Mouse (Mus musculus) kidney, postnatal 0 days (tissue): ENCODE measurements around the gene M1ap. TPM values are rescaled to one million over a fixed set of nuclear protein-coding genes. Genes with fewer than 3 reads are reported as not detected.
A peak's percentile ranks its signal among the peaks of the same experiment; 100 is the strongest.

Source experiments
- ATAC-seq: fragments of 200-750 bp; cut with Nextera tagmentation; replicated peaks from 2 replicates; pipeline ENCODE4 v1.8.0; 2017; ENCODE audit warnings: low read depth, moderate number of reproducible peaks, moderate TSS enrichment, moderate library complexity; ENCODE audit not compliant: low FRiP score
- DNase-seq: peaks from one replicate; pipeline ENCODE4 v3.0.0-alpha.2; 2016; ENCODE audit warnings: low spot score
- H3K27ac ChIP-seq: fragments of 300-500 bp; sonication (generic); 2 replicates; pipeline ENCODE4 v1.5.1; 2014; ENCODE audit warnings: mild to moderate bottlenecking
- H3K27me3 ChIP-seq: fragments of 300-500 bp; sonication (generic); 2 replicates; pipeline ENCODE4 v1.6.1; 2014; ENCODE audit warnings: low read length, mixed read lengths; ENCODE audit not compliant: insufficient read depth
- H3K36me3 ChIP-seq: fragments of 300-500 bp; sonication (generic); 2 replicates; pipeline ENCODE4 v1.6.1; 2014; ENCODE audit warnings: low read length, mixed read lengths; ENCODE audit not compliant: insufficient read depth
- H3K4me1 ChIP-seq: fragments of 300-500 bp; sonication (generic); replicated peaks from 2 replicates; pipeline ENCODE4 v1.6.1; 2014; ENCODE audit warnings: antibody characterized with exemption, low read length, mixed read lengths; ENCODE audit not compliant: insufficient read depth
- H3K4me2 ChIP-seq: fragments of 300-500 bp; sonication (generic); 2 replicates; pipeline ENCODE4 v1.6.1; 2014; ENCODE audit warnings: mild to moderate bottlenecking, low read length, moderate library complexity, mixed read lengths
- H3K4me3 ChIP-seq: fragments of 300-500 bp; sonication (generic); replicated peaks from 2 replicates; pipeline ENCODE4 v1.5.1; 2014; ENCODE audit warnings: low read depth, low read length
- H3K9ac ChIP-seq: fragments of 300-500 bp; sonication (generic); 2 replicates; pipeline ENCODE4 v1.6.1; 2014; ENCODE audit warnings: low read depth, low read length
- H3K9me3 ChIP-seq: fragments of 300-500 bp; sonication (generic); replicated peaks from 2 replicates; pipeline ENCODE4 v1.6.1; 2016; ENCODE audit warnings: low read length, inconsistent platforms, mixed read lengths
- CTCF ChIP-seq: IDR thresholded peaks from 2 replicates; pipeline ENCODE4 v1.5.1; 2016; ENCODE audit warnings: antibody characterized with exemption, low read depth, mild to moderate bottlenecking, moderate library complexity
- WGBS: fragments of 180-500 bp; shearing (Covaris S2); extraction: QIAGEN DNeasy Blood & Tissue Kit; methylation state at CpG from one replicate; pipeline ENCODE4 v1.1.7; 2014; 5-methylcytosine and 5-hydroxymethylcytosine counted together
- polyA plus RNA-seq: library from polyadenylated mRNA; unstranded; fragments of >200 nt; fragmentation: Nextera tagmentation; extraction: Ambion mirVana; gene quantifications from 2 replicates; pipeline ENCODE4 v1.2.1, GENCODE M21; 2015

The M1ap gene
- polyA plus RNA-seq, 1 experiment from 2014 or later, result 0.32 TPM

- Histone ChIP-seq H3K4me1 (no peaks in the 10 kb centered on the region), H3K4me2 (no peak overlapping the region)
- TF ChIP-seq CTCF, result no peak
Observed at GRCm38 (mm10) chr6:83020121-83020520, 73.4 kb downstream of the M1ap start.

GRCm38 (mm10) chr6:83020836-83021593 lies 74.3 kb downstream of the M1ap start:
- WGBS, result 43% methylated on average over 4 of the region's 4 CpGs
- no peak for TF ChIP-seq CTCF
- DNase-seq (no peak), ATAC-seq (peak; percentile 43; the same call in 1 of the 2 replicates)
- Histone ChIP-seq H3K9me3 (no peaks in the 10 kb centered on the region), H3K27me3 (no peaks in the 10 kb centered on the region), H3K4me2 (no peak overlapping the region), H3K4me1 (no peaks in the 10 kb centered on the region), H3K4me3 (no peak overlapping the region), H3K27ac (no peak overlapping the region), H3K36me3 (no peaks in the 10 kb centered on the region), H3K9ac (no peak overlapping the region)

More at GRCm38 (mm10) chr6:83020121-83020520, 73.4 kb downstream of the M1ap start:
- ATAC-seq (no peak), DNase-seq (no peak)
- Histone ChIP-seq H3K4me3 (no peak overlapping the region), H3K27ac (no peak overlapping the region), H3K9me3 (no peaks in the 10 kb centered on the region), H3K36me3 (no peaks in the 10 kb centered on the region), H3K27me3 (no peaks in the 10 kb centered on the region), H3K9ac (no peak overlapping the region)
- WGBS, result 86% methylated on average over 6 of the region's 6 CpGs

GRCm38 (mm10) chr6:83023008-83023407 lies 76.3 kb downstream of the M1ap start:
- Histone ChIP-seq H3K4me3 (no peak overlapping the region), H3K4me2 (no peak overlapping the region), H3K36me3 (no peaks in the 10 kb centered on the region), H3K9ac (no peak overlapping the region), H3K9me3 (no peaks in the 10 kb centered on the region), H3K4me1 (no peaks in the 10 kb centered on the region), H3K27me3 (no peaks in the 10 kb centered on the region), H3K27ac (no peak overlapping the region)
- WGBS, result 86% methylated on average over 9 of the region's 9 CpGs
- TF ChIP-seq CTCF, result no peak
- no peak for DNase-seq
- ATAC-seq, result no peak

- H3K27ac ChIP-seq, result peak overlapping the region; percentile 36; the same call in 1 of the 2 replicates
- no peak for ATAC-seq
- H3K27me3 ChIP-seq, result no peaks in the 10 kb centered on the region
- no peaks in the 10 kb centered on the region for H3K9me3 ChIP-seq
- no peak overlapping the region for H3K9ac ChIP-seq
- no peak for TF ChIP-seq CTCF
- WGBS, result 94% methylated on average over 2 of the region's 2 CpGs
- H3K4me3 ChIP-seq, result no peak overlapping the region
- no peak for DNase-seq
- H3K4me1 ChIP-seq, result no peaks in the 10 kb centered on the region
- no peaks in the 10 kb centered on the region for H3K36me3 ChIP-seq
- no peak overlapping the region for H3K4me2 ChIP-seq
Observed at GRCm38 (mm10) chr6:83023786-83024185, 77.1 kb downstream of the M1ap start.

- H3K4me2 ChIP-seq, result no peak overlapping the region
- H3K4me1 ChIP-seq, result no peaks in the 10 kb centered on the region
- no peaks in the 10 kb centered on the region for H3K36me3 ChIP-seq
- 0 out of 2 replicates have a peak, but pooled peaks have one; percentile 29 for ATAC-seq
- H3K9ac ChIP-seq, result no peak overlapping the region
- 0 out of 2 replicates have a peak overlapping the region, but pooled peaks have one; percentile 36 for H3K27ac ChIP-seq
- H3K4me3 ChIP-seq, result no peak overlapping the region
- no peaks in the 10 kb centered on the region for H3K27me3 ChIP-seq
- peak; percentile 57 for DNase-seq
- 52% methylated on average over 4 of the region's 4 CpGs for WGBS
- no peaks in the 10 kb centered on the region for H3K9me3 ChIP-seq
- TF ChIP-seq CTCF, result no peak
Observed at GRCm38 (mm10) chr6:83024421-83024820, 77.7 kb downstream of the M1ap start.

GRCm38 (mm10) chr6:83025221-83025620 lies 78.5 kb downstream of the M1ap start:
- ATAC-seq (no peak), DNase-seq (no peak)
- Histone ChIP-seq H3K4me1 (no peaks in the 10 kb centered on the region), H3K9me3 (no peaks in the 10 kb centered on the region), H3K36me3 (no peaks in the 10 kb centered on the region), H3K9ac (no peak overlapping the region), H3K4me3 (no peak overlapping the region), H3K4me2 (no peak overlapping the region), H3K27me3 (no peaks in the 10 kb centered on the region), H3K27ac (no peak overlapping the region)
- WGBS, result 98% methylated on average over 4 of the region's 4 CpGs
- no peak for TF ChIP-seq CTCF
